Mouse (Mus musculus): Measurements from ENCODE around the gene Myog. TPM values are rescaled to one million over a fixed set of nuclear protein-coding genes. Genes with fewer than 3 reads are reported as not detected.
A peak's percentile ranks its signal among the peaks of the same experiment; 100 is the strongest.

Myog gene
- polyA plus RNA-seq, 1 experiment = not detected

DNA sequence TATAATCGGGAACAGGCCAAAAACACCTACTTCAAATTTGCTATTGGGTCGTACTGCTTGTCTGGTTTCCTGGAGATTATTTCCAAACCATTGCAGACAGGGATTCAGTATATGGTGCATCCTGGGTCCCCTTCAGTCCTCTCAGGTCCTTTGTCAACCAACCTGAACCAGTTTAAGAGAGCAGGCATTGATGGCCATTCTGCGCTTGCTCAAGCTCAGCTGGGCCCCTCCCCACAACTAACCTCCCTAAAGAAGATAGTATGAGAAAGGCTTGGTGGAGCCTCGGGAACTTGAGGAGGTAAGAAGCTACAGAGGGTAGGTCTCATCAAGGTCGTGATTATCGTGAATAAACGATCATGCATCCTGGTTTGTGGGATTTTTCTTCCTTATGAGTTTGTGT is 3.5 kb downstream of the Myog start:
- TF ChIP-seq POLR2A (IDR thresholded peaks at IDR 0.05; ENCODE audit: borderline replicate concordance, low read depth, low read length) (no peak), CTCF (IDR thresholded peaks at IDR 0.05; ENCODE audit: low read depth, low read length) (no peak)
- no peak overlapping the region for H3K27ac ChIP-seq (ENCODE audit: insufficient read depth, low read depth, low read length)
- no peak overlapping the region for H3K4me3 ChIP-seq (ENCODE audit: insufficient read depth, low read length)
- peaks cover 12% of the 10 kb centered on the region for H3K4me1 ChIP-seq (ENCODE audit: control insufficient read depth, insufficient read depth, low read length)

DNA sequence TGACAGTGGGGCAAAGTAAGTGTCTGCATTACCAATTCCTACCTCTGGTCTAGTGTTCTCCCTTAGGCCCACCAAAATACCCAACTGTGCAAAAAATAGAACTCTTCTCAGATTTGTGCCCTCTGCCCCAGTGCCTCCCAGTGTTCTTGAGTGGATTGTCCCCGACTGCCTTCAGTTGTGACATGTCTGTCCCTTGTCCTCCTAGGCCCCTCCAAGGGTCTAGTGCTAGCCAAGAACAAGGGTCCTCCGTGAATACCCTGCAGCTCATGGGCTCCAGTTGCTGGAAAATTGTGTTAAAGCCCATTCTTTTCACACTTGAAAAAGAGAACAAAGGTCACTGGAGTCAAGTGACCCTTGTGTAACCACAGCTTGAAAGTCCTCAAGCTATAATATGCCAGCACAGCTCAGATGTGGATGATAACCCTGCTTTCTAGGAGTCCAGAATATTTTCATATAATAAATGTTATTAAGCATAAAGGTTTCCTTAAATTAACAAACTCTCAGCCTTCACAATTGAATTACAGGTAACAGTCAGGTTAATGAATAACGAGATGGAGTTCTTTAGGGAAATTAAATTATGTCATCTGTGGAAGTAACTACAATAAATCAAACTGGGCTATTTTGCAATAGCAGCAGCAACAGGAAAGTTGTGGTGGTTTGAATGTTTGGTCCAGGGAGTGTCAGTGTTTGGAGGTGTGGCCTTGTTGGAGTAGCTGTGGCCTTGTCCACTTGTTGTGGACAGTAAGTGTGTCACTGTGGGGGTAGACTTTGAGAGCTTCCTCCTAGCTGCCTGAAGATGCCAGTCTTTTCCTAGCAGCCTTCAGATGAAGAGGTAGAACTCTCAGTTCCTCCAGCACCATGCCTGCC is 4.2 kb downstream of the Myog start:
- Histone ChIP-seq H3K27ac (ENCODE audit: insufficient read depth, low read depth, low read length) (no peak overlapping the region), H3K4me3 (ENCODE audit: insufficient read depth, low read length) (no peak overlapping the region), H3K4me1 (ENCODE audit: control insufficient read depth, insufficient read depth, low read length) (peaks cover 11% of the 10 kb centered on the region)
- no peak for TF ChIP-seq CTCF (IDR thresholded peaks at IDR 0.05; ENCODE audit: low read depth, low read length)
- no peak for TF ChIP-seq POLR2A (IDR thresholded peaks at IDR 0.05; ENCODE audit: borderline replicate concordance, low read depth, low read length)

DNA sequence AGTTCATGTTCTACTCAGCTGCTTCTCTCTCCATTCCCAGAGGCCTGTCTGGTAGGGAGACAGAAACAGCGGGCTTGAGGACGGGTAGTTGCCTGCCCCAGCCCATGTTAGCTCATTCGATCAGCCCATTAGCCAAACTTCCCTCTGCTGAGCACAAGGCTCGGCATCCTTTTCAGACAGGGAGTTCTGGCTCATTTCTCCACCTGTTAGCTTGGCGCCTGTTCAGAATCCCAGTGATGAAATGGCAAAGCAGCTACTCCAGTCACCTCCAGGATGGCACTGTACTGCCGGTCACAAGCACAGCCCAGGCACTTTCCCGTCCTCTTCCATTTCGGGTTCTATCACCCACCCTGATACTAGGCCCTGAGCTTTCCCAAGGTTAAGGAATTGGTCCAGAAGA is 7.5 kb downstream of the Myog start:
- H3K4me1 ChIP-seq (ENCODE audit: control insufficient read depth, insufficient read depth, low read length) = peaks cover 26% of the 10 kb centered on the region
- H3K4me3 ChIP-seq (ENCODE audit: insufficient read depth, low read length) = no peak overlapping the region
- TF ChIP-seq POLR2A (IDR thresholded peaks at IDR 0.05; ENCODE audit: borderline replicate concordance, low read depth, low read length) (no peak), CTCF (IDR thresholded peaks at IDR 0.05; ENCODE audit: low read depth, low read length) (no peak)
- no peak overlapping the region for H3K27ac ChIP-seq (ENCODE audit: insufficient read depth, low read depth, low read length)

DNA sequence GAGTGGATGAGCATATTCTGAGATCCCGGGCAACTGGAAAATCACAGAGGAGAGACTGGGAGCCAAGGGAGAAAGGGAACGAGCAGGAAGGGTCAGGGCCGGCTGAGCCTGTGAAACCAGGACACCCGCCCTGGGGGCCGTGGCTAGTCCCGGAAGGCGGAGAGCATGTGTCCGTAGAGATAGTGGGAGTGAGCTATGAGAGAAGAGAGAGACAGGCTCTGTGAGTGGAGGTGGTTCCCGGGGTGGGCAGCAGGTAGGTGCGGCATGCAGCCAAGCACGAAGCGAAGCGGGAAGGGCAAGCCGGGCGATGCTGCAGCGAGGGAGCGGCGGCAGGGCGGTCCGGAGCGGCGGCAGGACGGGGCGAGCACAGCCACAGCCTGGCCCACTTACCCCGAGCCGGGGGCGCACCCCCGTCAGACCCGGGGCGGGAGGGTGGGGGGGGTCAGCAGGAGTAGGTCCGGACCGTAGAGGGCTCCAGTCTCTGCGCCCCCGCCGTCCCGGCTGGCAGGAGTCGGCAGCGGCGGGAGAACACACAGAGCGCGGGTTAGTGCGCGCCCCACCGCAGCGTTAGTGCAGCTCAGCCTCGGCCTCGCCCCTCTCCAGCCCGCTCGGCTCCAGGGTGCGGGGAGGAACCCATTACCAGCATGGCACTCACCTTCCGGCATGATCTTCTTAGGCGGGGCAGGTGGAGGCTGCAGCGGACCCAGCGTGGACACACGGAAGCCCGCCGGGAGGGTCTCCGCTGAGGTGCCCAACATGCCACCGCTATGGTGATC is 9.0 kb downstream of the Myog start:
- H3K4me3 ChIP-seq (ENCODE audit: insufficient read depth, low read length) = no peak overlapping the region
- peaks cover 35% of the 10 kb centered on the region for H3K4me1 ChIP-seq (ENCODE audit: control insufficient read depth, insufficient read depth, low read length)
- H3K27ac ChIP-seq (ENCODE audit: insufficient read depth, low read depth, low read length) = no peak overlapping the region
- TF ChIP-seq POLR2A (IDR thresholded peaks at IDR 0.05; ENCODE audit: borderline replicate concordance, low read depth, low read length) = no peak
- TF ChIP-seq CTCF (IDR thresholded peaks at IDR 0.05; ENCODE audit: low read depth, low read length) = no peak

DNA sequence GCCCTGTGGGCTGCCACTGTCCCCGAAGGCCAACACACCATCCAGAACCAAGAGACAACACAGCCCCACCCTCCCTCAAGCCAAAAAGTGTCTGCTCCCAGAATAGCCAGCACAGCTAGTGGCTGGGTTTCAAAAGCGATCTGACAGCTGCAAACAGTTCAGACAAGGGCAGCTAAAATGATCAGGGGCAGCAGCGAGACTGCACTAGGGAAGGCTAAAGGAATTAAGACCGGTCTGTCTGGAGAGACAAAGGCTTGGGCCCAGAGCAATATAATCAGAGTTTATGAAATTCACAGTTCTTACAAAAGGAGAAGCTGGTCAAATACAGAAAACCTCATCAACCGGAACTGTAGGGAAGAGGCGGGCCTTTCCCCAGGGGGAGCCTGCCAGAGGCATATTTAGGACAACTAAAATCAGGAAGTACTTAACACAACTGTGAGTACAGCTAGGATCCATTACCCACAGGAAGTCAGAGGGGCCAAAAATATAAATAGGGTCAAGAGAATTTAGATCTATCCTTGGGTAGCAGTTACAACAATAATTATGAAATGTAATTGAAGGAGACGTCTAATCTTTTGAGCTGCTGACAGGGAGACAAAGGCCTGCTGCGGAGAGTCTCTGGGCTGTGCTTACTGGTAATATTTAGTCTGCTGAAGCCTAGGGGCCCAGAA is 12.9 kb downstream of the Myog start:
- H3K27ac ChIP-seq (ENCODE audit: insufficient read depth, low read depth, low read length) = peak overlapping the region; percentile 99
- peaks cover 43% of the 10 kb centered on the region for H3K4me1 ChIP-seq (ENCODE audit: control insufficient read depth, insufficient read depth, low read length)
- H3K4me3 ChIP-seq (ENCODE audit: insufficient read depth, low read length) = peak overlapping the region; percentile 39
- TF ChIP-seq CTCF (IDR thresholded peaks at IDR 0.05; ENCODE audit: low read depth, low read length) (no peak), POLR2A (IDR thresholded peaks at IDR 0.05; ENCODE audit: borderline replicate concordance, low read depth, low read length) (no peak)

DNA sequence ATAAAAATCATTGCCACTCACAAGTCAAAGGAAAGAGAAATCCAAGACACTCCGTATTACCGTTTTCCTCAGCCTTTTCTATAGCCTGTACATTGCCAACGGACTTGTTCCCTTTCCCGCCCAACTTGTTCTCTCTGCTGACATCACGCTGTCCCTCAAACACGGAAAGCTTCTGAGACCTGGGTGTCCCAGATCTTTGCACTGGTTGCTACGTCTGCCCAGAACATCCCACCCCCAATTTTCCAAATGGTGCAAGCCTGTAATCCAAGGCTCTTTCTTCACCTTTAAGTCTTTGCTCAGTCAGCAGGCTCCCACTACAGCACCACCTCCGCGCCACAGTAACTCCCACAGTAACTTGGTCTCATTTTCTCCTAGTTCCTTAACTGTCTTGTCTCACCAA is 15.2 kb downstream of the Myog start:
- Histone ChIP-seq H3K27ac (ENCODE audit: insufficient read depth, low read depth, low read length) (peak overlapping the region; percentile 51), H3K4me3 (ENCODE audit: insufficient read depth, low read length) (no peak overlapping the region), H3K4me1 (ENCODE audit: control insufficient read depth, insufficient read depth, low read length) (peaks cover 44% of the 10 kb centered on the region)
- TF ChIP-seq CTCF (IDR thresholded peaks at IDR 0.05; ENCODE audit: low read depth, low read length) = no peak
- TF ChIP-seq POLR2A (IDR thresholded peaks at IDR 0.05; ENCODE audit: borderline replicate concordance, low read depth, low read length) = no peak

DNA sequence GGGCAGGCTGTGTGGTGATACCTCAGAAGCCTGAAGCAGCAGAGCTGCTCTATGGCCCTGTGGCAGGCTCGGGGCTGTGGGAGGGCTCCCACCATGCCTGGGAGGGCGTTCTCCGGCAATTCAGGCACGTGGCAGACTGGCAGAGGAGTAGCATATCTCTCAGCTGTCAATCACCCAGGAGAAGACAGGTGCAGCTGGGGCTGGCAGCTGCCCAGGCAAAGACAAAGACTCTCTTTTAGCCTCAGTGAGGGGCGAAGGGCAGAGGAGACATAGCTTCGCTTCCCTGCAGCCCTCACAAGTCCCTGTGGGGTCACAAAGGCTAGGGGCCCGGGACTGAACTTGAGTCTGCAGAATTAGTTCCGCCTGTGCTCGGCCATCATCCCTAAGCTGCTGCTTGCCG is 17.6 kb downstream of the Myog start:
- TF ChIP-seq POLR2A (IDR thresholded peaks at IDR 0.05; ENCODE audit: borderline replicate concordance, low read depth, low read length) (no peak), CTCF (IDR thresholded peaks at IDR 0.05; ENCODE audit: low read depth, low read length) (no peak)
- no peak overlapping the region for H3K4me3 ChIP-seq (ENCODE audit: insufficient read depth, low read length)
- H3K27ac ChIP-seq (ENCODE audit: insufficient read depth, low read depth, low read length) = no peak overlapping the region
- H3K4me1 ChIP-seq (ENCODE audit: control insufficient read depth, insufficient read depth, low read length) = peaks cover 34% of the 10 kb centered on the region

DNA sequence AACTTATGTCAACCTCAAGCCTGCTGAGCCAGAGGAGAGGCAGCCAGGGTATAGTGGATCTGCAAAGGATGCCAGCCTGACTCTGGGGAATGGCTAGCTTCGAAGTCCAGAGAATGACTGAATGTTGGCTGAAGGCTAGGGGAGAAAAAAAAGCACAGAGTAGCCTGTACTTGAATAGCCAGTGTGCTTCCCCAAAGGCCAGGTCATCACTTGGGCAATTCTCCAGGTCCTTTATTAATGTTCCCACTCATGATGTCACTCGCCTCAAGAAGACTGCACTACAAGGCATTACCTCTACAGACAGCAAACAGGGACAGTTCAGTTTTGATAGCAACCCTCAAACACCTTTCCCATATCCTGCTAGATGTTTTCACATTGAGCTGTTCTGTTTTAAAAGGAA is 20.5 kb downstream of the Myog start:
- Histone ChIP-seq H3K4me3 (ENCODE audit: insufficient read depth, low read length) (no peak overlapping the region), H3K4me1 (ENCODE audit: control insufficient read depth, insufficient read depth, low read length) (peaks cover 13% of the 10 kb centered on the region)
- TF ChIP-seq CTCF (IDR thresholded peaks at IDR 0.05; ENCODE audit: low read depth, low read length) (no peak), POLR2A (IDR thresholded peaks at IDR 0.05; ENCODE audit: borderline replicate concordance, low read depth, low read length) (no peak)

DNA sequence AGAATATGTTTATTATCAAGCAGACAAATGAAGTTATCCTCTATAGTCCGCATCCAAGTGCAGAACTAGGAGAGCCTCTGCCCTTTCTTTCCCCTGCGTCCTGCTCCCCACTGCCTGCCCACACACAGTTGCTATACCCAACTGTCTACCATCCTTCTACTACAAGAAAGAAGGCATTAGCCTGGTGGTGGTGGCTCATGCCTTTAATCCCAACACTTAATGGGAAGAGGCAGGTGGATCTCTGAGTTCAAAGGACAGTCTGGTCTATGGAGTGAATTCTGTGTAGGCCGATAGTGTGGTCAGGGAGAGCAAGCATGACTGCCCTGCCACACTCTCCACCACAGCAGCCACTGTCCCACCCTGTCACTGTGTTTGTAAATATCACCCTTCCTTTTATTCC is 20.9 kb downstream of the Myog start:
- no peak overlapping the region for H3K4me3 ChIP-seq (ENCODE audit: insufficient read depth, low read length)
- no peak overlapping the region for H3K27ac ChIP-seq (ENCODE audit: insufficient read depth, low read depth, low read length)
- no peak for TF ChIP-seq CTCF (IDR thresholded peaks at IDR 0.05; ENCODE audit: low read depth, low read length)
- H3K4me1 ChIP-seq (ENCODE audit: control insufficient read depth, insufficient read depth, low read length) = peaks cover 12% of the 10 kb centered on the region

More for the DNA sequence above, 20.5 kb downstream of the Myog start:
- H3K27ac ChIP-seq (ENCODE audit: insufficient read depth, low read depth, low read length) = no peak overlapping the region

Measured in bone marrow macrophage, adult 2 months (primary cell).